Mouse (Mus musculus) ES-E14 (cell line): ENCODE results near the gene Cda. TPM values are rescaled to one million over a fixed set of nuclear protein-coding genes. Genes with fewer than 3 reads are reported as not detected.
A peak's percentile ranks its signal among the peaks of the same experiment; 100 is the strongest.

Experiments used
- DNase-seq: peaks from one replicate; pipeline ENCODE4 v3.0.0-alpha.2; 2013; ENCODE audit warnings: low read depth, low spot score
- H3K27ac ChIP-seq: 2 replicates; pipeline ENCODE4 v1.5.1; 2012; ENCODE audit warnings: low read depth, mild to moderate bottlenecking, low read length, moderate library complexity, mixed read lengths; ENCODE audit not compliant: poor library complexity, insufficient read depth, severe bottlenecking
- H3K36me3 ChIP-seq: 2 replicates; pipeline ENCODE4 v1.6.1; 2012; ENCODE audit warnings: mild to moderate bottlenecking, low read length, moderate library complexity, mixed read lengths; ENCODE audit not compliant: control insufficient read depth, poor library complexity, insufficient read depth, severe bottlenecking
- H3K4me1 ChIP-seq, 2 experiments: fragments of 150-350 bp in 1 of 2; sonication (generic) in 1 of 2; 2 replicates each; pipeline ENCODE4 v1.6.1; 2012; ENCODE audit warnings: low read length in 2 of 2, mild to moderate bottlenecking in 1 of 2, mixed read lengths in 1 of 2; ENCODE audit not compliant: control insufficient read depth in 2 of 2, insufficient read depth in 2 of 2, poor library complexity in 1 of 2
- H3K4me3 ChIP-seq, 2 experiments: fragments of 150-350 bp in 1 of 2; sonication (generic) in 1 of 2; 2 replicates each; pipeline ENCODE4 v1.5.1; 2012; ENCODE audit warnings: low read length in 2 of 2, low read depth in 1 of 2, mild to moderate bottlenecking in 1 of 2, mixed read lengths in 1 of 2; ENCODE audit not compliant: insufficient read depth in 1 of 2, poor library complexity in 1 of 2, severe bottlenecking in 1 of 2
- H3K9ac ChIP-seq: 2 replicates; pipeline ENCODE4 v1.6.1; 2012; ENCODE audit warnings: low read depth, mild to moderate bottlenecking, low read length, mixed read lengths; ENCODE audit not compliant: poor library complexity, insufficient read depth, severe bottlenecking
- H3K9me3 ChIP-seq: fragments of 150-350 bp; sonication (generic); 2 replicates; pipeline ENCODE4 v1.6.1; 2012; ENCODE audit warnings: low read depth, mild to moderate bottlenecking, low read length; ENCODE audit not compliant: control insufficient read depth, insufficient read depth
- CHD2 ChIP-seq: IDR thresholded peaks from 2 replicates; pipeline ENCODE4 v1.6.1; 2014; ENCODE audit warnings: mild to moderate bottlenecking, low read depth, low read length, inconsistent platforms
- HCFC1 ChIP-seq: IDR thresholded peaks from 2 replicates; pipeline ENCODE4 v1.6.1; 2012; ENCODE audit warnings: low read length, inconsistent platforms, borderline replicate concordance; ENCODE audit not compliant: insufficient read depth
- MAFK ChIP-seq: IDR thresholded peaks from 2 replicates; pipeline ENCODE4 v1.6.1; 2014; ENCODE audit warnings: mild to moderate bottlenecking, low read depth, low read length, inconsistent platforms; ENCODE audit not compliant: insufficient read depth
- ZC3H11A ChIP-seq: IDR thresholded peaks from 2 replicates; pipeline ENCODE4 v1.6.1; 2012; ENCODE audit warnings: low read depth, mild to moderate bottlenecking, inconsistent platforms, low read length, borderline replicate concordance
- ZNF384 ChIP-seq: IDR thresholded peaks from 2 replicates; pipeline ENCODE4 v1.6.1; 2012; ENCODE audit warnings: low read depth, low read length, inconsistent platforms
- in situ Hi-C, 2 experiments: fragments of 600-800 bp; cut with MboI; formaldehyde crosslinking; loops; one replicate each; pipeline ENCODE4 v1.15.1; 2025; ENCODE audit warnings: low sequenced_read_pairs in 2 of 2, inconsistent platforms in 1 of 2; ENCODE audit not compliant: unreplicated experiment in 2 of 2
- total RNA-seq: library from RNA; depleted of rRNA; stranded (reverse); fragments of 300-350 nt; gene quantifications from 2 replicates; pipeline ENCODE4 v1.2.3, GENCODE M21; 2012

The Cda gene
- total RNA-seq, 1 experiment = 3.1 TPM

DNA sequence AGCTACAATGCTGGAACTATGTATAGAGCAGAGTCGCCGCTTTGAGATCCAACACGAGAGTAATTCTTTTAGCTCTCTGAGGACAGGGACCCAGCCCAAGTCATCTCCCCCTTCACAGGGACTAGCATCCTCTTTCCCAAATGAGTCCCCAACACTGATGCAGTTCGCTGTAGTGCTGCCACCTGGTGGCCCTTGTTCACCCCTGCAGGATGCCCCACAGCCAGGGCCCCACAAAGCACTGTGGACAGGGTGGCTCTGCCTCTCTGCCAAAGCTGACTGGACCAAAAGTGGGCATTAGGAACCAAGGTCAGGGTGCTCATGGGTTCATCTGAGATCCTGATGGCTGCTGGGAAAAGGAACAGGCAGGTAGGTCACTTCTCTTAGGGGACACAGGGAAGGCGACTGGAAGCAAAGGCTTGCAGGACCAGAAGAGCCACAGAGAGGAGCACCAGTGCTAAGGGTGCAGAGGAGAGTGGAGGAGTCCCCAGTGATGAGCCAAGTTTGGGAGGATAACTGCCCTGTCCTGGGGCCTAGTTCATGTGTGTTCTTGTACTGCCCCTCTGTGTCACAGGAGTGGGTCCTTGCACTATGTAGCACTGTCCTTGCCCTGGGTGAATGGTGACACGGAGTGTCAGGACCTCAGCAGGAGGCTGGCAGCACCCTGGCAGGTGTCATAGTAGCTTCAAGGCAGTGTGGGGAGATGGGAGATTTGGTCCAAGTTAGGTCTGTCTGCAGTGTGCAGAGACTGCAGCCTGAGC, 49.1 kb downstream of the Cda start:
- DNase-seq = peak; percentile 52
- Histone ChIP-seq H3K36me3 (peaks cover 3% of the 10 kb centered on the region; the same call in 1 of the 2 replicates), H3K9me3 (no peaks in the 10 kb centered on the region), H3K9ac (no peak overlapping the region), H3K4me3 (no peak overlapping the region), H3K27ac (no peak overlapping the region), H3K4me1 (peaks cover 0 to 8% of the 10 kb centered on the region in 2 experiments; a peak in 3 of 4 replicates)
- TF ChIP-seq MAFK (no peak), ZNF384 (no peak), HCFC1 (no peak), CHD2 (no peak), ZC3H11A (no peak)
- in situ Hi-C loops = loop anchor here in 1 of 2 experiments (10.0 kb wide), 1 partner anchor 354 kb away; no protein-coding TSS in a partner anchor

DNA sequence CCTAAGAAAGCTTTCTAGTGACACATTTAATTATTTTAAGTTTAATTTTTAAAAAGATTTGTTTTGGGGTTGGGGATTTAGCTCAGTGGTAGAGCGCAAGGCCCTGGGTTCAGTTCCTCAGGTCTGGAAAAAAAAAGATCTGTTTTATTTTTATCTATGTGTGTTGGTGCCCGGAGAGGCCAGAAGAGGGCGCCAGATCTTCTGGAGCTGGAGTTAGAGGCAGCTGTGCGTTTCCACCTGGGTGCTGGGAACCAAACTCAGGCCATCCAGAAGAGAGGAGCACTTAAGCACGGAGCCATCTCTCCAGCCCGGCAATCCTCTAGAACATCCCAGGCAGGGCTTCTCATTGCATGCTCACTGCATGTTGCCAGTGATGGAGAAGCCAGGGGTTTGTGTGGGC, 51.4 kb downstream of the Cda start:
- in situ Hi-C loops = loop anchor here in 1 of 2 experiments (10.0 kb wide), 1 partner anchor 352 kb away; no protein-coding TSS in a partner anchor
- Histone ChIP-seq H3K4me1 (peaks cover 0 to 2% of the 10 kb centered on the region in 2 experiments; a peak in 1 of 4 replicates), H3K27ac (no peak overlapping the region), H3K9ac (no peak overlapping the region), H3K9me3 (no peaks in the 10 kb centered on the region), H3K36me3 (peaks cover 18% of the 10 kb centered on the region), H3K4me3 (no peak overlapping the region)
- TF ChIP-seq CHD2 (no peak), HCFC1 (no peak)
- no peak for DNase-seq

DNA sequence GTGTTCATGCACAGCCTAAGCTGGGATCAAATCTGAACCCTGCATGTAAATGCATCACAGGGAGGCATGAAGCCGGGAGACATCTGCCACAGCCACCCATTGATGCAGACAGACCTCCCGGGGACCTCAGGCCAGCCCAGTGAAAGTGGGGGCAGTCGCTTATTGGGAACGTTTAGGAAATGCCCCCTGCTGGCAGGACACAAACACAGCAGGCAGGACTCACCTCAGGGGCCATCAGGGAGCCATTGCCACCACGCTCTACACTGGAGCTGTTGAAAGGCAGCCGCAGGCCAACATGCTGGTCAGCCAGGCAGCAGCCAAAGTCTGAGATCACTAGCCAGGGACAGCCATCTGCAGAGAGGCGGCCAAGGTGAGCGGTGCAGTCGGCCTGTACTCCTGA, 52.0 kb downstream of the Cda start:
- Histone ChIP-seq H3K27ac (no peak overlapping the region), H3K4me1 (peaks cover 0 to 2% of the 10 kb centered on the region in 2 experiments; a peak in 1 of 4 replicates), H3K9ac (no peak overlapping the region), H3K36me3 (peaks cover 24% of the 10 kb centered on the region), H3K9me3 (no peaks in the 10 kb centered on the region), H3K4me3 (no peak overlapping the region)
- TF ChIP-seq ZC3H11A (no peak), CHD2 (no peak), ZNF384 (no peak), HCFC1 (no peak), MAFK (no peak)
- in situ Hi-C loops = loop anchor here in 1 of 2 experiments (10.0 kb wide), 1 partner anchor 351 kb away; no protein-coding TSS in a partner anchor
- DNase-seq = no peak

GRCm38 (mm10) chr4:138313795-138314194, 54.0 kb downstream of the Cda start:
- Histone ChIP-seq H3K4me1 (peaks cover 0 to 2% of the 10 kb centered on the region in 2 experiments; a peak in 1 of 4 replicates), H3K9me3 (no peaks in the 10 kb centered on the region), H3K36me3 (peaks cover 39% of the 10 kb centered on the region), H3K4me3 (no peak overlapping the region), H3K27ac (no peak overlapping the region), H3K9ac (no peak overlapping the region)
- DNase-seq = no peak
- no peak for TF ChIP-seq ZNF384
- TF ChIP-seq HCFC1 = no peak
- TF ChIP-seq ZC3H11A = no peak
- TF ChIP-seq CHD2 = no peak
- TF ChIP-seq MAFK = no peak
- in situ Hi-C loops = loop anchor here in 1 of 2 experiments (10.0 kb wide), 1 partner anchor 349 kb away; no protein-coding TSS in a partner anchor

- in situ Hi-C loops = loop anchor here in 1 of 2 experiments (10.0 kb wide), 1 partner anchor 348 kb away; no protein-coding TSS in a partner anchor
- H3K9me3 ChIP-seq = no peaks in the 10 kb centered on the region
- no peak overlapping the region for H3K4me3 ChIP-seq
- H3K27ac ChIP-seq = no peak overlapping the region
- peaks cover 0 to 2% of the 10 kb centered on the region in 2 experiments; a peak in 1 of 4 replicates for H3K4me1 ChIP-seq
- DNase-seq = no peak
- peaks cover 43% of the 10 kb centered on the region for H3K36me3 ChIP-seq
- no peak for TF ChIP-seq CHD2
- no peak for TF ChIP-seq ZC3H11A
- no peak for TF ChIP-seq HCFC1
- TF ChIP-seq ZNF384 = no peak
- no peak for TF ChIP-seq MAFK
- no peak overlapping the region for H3K9ac ChIP-seq
Observed at GRCm38 (mm10) chr4:138313021-138313420, 54.8 kb downstream of the Cda start.
